Mouse (Mus musculus): ENCODE results near the gene Ccdc18. TPM values are rescaled to one million over a fixed set of nuclear protein-coding genes. Genes with fewer than 3 reads are reported as not detected.

Ccdc18 gene
- 1.9 TPM in 2 replicates for polyA plus RNA-seq (2015; fragmentation: Nextera tagmentation; extraction: Ambion mirVana)

DNA sequence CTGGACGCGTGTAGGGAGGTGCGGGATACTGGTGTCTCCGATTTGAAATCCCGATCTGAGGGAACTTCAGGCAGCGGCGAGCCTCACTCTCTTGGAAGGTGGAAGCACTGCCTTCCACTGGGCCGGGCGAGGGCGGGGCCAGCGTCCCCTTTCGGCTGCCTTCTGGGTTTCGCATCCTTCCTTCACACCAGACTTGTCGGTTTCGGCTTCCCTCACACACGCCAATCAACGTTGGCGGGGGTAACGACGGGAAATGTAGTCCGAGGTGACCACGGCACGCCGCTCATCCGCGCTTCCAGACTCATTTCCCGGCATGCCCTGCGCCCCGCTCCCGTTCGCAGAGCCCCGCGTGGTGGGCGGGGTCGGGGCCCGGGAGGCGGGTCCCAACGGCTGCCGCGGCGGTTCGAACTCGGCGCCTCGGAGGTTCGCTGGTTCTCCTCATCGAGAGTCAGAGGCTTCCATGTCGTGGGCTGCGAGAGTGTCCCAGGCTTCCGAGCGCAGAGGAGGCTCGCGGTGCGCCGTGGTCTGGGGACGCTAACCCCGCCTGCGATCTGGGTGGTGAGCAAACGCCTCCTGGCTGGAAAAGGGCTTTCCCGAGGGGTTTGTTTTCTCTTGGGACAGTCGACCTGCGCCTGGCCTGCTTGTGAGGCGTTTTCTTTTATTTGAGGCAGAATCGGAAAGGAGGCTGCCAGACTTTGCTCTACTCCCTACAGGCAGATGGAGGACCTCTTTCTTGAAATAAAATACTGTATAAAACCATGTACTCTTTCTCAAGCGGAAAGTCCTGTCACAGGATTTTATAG lies at the start of gene Ccdc18, which contains the start of gene Tmed5:
Gene Ccdc18, plus strand, starts transcription at position 435 of the 803 bp plus-strand sequence.
Gene Tmed5, minus strand, starts transcription at position 180 of the 803 bp plus-strand sequence.

DNA sequence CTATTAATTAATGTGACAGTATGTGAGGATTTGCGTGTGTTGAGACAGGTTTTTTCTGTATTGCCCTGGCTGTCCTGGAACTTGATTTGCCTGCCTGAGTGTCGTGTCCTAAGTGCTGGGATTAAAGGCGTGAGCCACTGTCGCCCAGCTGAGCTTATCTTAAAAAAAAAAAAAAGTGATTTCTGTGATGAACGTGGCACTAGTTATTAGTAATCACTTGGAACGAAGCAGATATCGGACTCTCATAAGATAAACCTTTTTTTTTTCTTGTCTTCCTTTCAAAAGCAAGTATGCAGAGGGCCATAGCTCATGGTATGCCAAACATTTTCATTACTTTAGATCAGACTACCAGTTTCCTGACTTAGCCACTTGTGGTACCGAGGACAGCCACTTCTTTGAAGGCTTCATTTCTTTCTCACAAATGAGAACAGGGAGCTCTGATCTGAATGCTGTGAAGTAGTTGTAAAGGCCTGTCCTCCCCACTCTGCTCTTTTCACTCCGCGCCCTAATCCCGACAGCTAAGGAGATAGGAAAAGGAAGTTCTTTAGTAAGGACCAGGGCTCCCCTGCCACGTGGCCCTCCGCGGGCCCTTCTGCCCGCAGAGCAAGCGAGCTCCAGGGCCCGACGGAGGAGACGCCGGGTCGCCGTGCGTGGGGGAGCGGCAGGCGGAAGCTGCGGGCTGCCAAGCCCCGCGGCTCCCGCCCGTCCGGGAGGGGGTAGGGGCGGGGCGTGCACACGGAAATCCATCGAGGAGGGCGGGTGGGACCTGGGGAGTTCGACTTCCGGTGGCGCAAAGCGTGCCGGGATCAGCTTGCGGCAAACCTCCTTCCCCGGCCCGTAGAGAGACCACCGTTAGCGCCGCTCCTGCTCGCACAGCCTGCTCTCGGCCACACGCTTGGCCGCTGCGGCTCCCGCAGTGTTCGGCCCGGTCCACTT lies 135.7 kb downstream of the Ccdc18 start, which contains the start of gene Dr1:
Gene Dr1, plus strand, starts transcription at position 771 of the 936 bp plus-strand sequence.

Other genes with a start within 250 kb of the Ccdc18 start
- 21.1 and 24.2 TPM in 2 replicates for gene Rpl5, start 232.4 kb upstream of the Ccdc18 start, polyA plus RNA-seq (2015; fragmentation: Nextera tagmentation; extraction: Ambion mirVana)
- 51.2 and 52.8 TPM in 2 replicates for gene Fam69a, start 145.8 kb upstream of the Ccdc18 start, polyA plus RNA-seq (2015; fragmentation: Nextera tagmentation; extraction: Ambion mirVana)
- gene Mtf2, start 67.2 kb upstream of the Ccdc18 start, polyA plus RNA-seq (2015; fragmentation: Nextera tagmentation; extraction: Ambion mirVana), result 36.5 and 38.3 TPM in 2 replicates
- 24.9 and 25.3 TPM in 2 replicates for gene Tmed5, start 255 bp upstream of the Ccdc18 start, polyA plus RNA-seq (2015; fragmentation: Nextera tagmentation; extraction: Ambion mirVana)
- 23.3 and 24.1 TPM in 2 replicates for gene Dr1, start 136.0 kb downstream of the Ccdc18 start, polyA plus RNA-seq (2015; fragmentation: Nextera tagmentation; extraction: Ambion mirVana)
- 3.2 and 3.5 TPM in 2 replicates for gene Pigg, start 179.7 kb downstream of the Ccdc18 start, polyA plus RNA-seq (2015; fragmentation: Nextera tagmentation; extraction: Ambion mirVana)
- 0.07 TPM in 1 of 2 replicates, not detected in the other for gene Gm42517, start 235.0 kb downstream of the Ccdc18 start, polyA plus RNA-seq (2015; fragmentation: Nextera tagmentation; extraction: Ambion mirVana)